Mouse (Mus musculus) kidney, postnatal 0 days (tissue): ENCODE results near the gene Tubb5. TPM values are rescaled to one million over a fixed set of nuclear protein-coding genes. Genes with fewer than 3 reads are reported as not detected.
A peak's percentile ranks its signal among the peaks of the same experiment; 100 is the strongest.

ENCODE experiments used
- ATAC-seq: fragments of 200-750 bp; cut with Nextera tagmentation; replicated peaks from 2 replicates; pipeline ENCODE4 v1.8.0; 2017; ENCODE audit warnings: low read depth, moderate number of reproducible peaks, moderate TSS enrichment, moderate library complexity; ENCODE audit not compliant: low FRiP score
- DNase-seq: peaks from one replicate; pipeline ENCODE4 v3.0.0-alpha.2; 2016; ENCODE audit warnings: low spot score
- H3K27ac ChIP-seq: fragments of 300-500 bp; sonication (generic); 2 replicates; pipeline ENCODE4 v1.5.1; 2014; ENCODE audit warnings: mild to moderate bottlenecking
- H3K27me3 ChIP-seq: fragments of 300-500 bp; sonication (generic); 2 replicates; pipeline ENCODE4 v1.6.1; 2014; ENCODE audit warnings: low read length, mixed read lengths; ENCODE audit not compliant: insufficient read depth
- H3K36me3 ChIP-seq: fragments of 300-500 bp; sonication (generic); 2 replicates; pipeline ENCODE4 v1.6.1; 2014; ENCODE audit warnings: low read length, mixed read lengths; ENCODE audit not compliant: insufficient read depth
- H3K4me1 ChIP-seq: fragments of 300-500 bp; sonication (generic); replicated peaks from 2 replicates; pipeline ENCODE4 v1.6.1; 2014; ENCODE audit warnings: antibody characterized with exemption, low read length, mixed read lengths; ENCODE audit not compliant: insufficient read depth
- H3K4me2 ChIP-seq: fragments of 300-500 bp; sonication (generic); 2 replicates; pipeline ENCODE4 v1.6.1; 2014; ENCODE audit warnings: mild to moderate bottlenecking, low read length, moderate library complexity, mixed read lengths
- H3K4me3 ChIP-seq: fragments of 300-500 bp; sonication (generic); replicated peaks from 2 replicates; pipeline ENCODE4 v1.5.1; 2014; ENCODE audit warnings: low read depth, low read length
- H3K9ac ChIP-seq: fragments of 300-500 bp; sonication (generic); 2 replicates; pipeline ENCODE4 v1.6.1; 2014; ENCODE audit warnings: low read depth, low read length
- H3K9me3 ChIP-seq: fragments of 300-500 bp; sonication (generic); replicated peaks from 2 replicates; pipeline ENCODE4 v1.6.1; 2016; ENCODE audit warnings: low read length, inconsistent platforms, mixed read lengths
- CTCF ChIP-seq: IDR thresholded peaks from 2 replicates; pipeline ENCODE4 v1.5.1; 2016; ENCODE audit warnings: antibody characterized with exemption, low read depth, mild to moderate bottlenecking, moderate library complexity
- WGBS: fragments of 180-500 bp; shearing (Covaris S2); extraction: QIAGEN DNeasy Blood & Tissue Kit; methylation state at CpG from one replicate; pipeline ENCODE4 v1.1.7; 2014; 5-methylcytosine and 5-hydroxymethylcytosine counted together
- polyA plus RNA-seq: library from polyadenylated mRNA; unstranded; fragments of >200 nt; fragmentation: Nextera tagmentation; extraction: Ambion mirVana; gene quantifications from 2 replicates; pipeline ENCODE4 v1.2.1, GENCODE M21; 2015

The Tubb5 gene
- polyA plus RNA-seq, 1 experiment from 2014 or later, result 503 TPM

GRCm38 (mm10) chr17:35837487-35837886 lies 619 bp downstream of the Tubb5 start:
- peak overlapping the region; percentile 83 for H3K4me2 ChIP-seq
- no peak for TF ChIP-seq CTCF
- H3K4me1 ChIP-seq, result peaks cover 13% of the 10 kb centered on the region
- peaks cover 28% of the 10 kb centered on the region for H3K36me3 ChIP-seq
- H3K27me3 ChIP-seq, result no peaks in the 10 kb centered on the region
- DNase-seq, result peak; percentile 79
- peak overlapping the region; percentile 88 for H3K27ac ChIP-seq
- no peaks in the 10 kb centered on the region for H3K9me3 ChIP-seq
- WGBS, result 0% methylated on average over 18 of the region's 18 CpGs
- peak overlapping the region; percentile 78 for H3K9ac ChIP-seq
- no peak for ATAC-seq
- H3K4me3 ChIP-seq, result peak overlapping the region; percentile 76

DNA sequence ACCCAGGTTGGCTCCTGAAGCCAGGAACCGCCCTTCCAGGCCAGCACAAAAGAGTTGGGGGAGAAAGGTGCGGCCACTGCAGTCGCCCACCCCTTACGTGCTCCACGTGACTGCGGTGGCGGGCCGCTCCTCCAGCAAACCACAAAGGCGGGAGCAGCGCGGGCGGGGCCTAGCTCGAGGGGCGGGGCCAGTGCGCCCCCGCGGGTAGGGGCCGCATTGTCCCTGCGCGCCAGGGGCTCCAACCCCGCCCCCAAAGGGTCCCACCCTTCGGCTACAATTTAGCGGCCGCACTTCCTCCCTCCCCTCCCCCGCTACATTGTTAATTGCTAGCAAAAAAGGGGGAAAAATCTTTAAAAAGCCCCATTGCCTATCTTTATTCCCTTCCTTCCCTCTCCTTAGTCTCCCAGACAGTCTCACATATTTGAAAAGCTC lies 1.1 kb downstream of the Tubb5 start:
- Histone ChIP-seq H3K4me1 (peaks cover 13% of the 10 kb centered on the region), H3K4me3 (peak overlapping the region; percentile 76), H3K27ac (peak overlapping the region; percentile 88), H3K9ac (peak overlapping the region; percentile 78), H3K36me3 (peaks cover 31% of the 10 kb centered on the region), H3K27me3 (no peaks in the 10 kb centered on the region), H3K4me2 (peak overlapping the region; percentile 83), H3K9me3 (no peaks in the 10 kb centered on the region)
- ATAC-seq (peak; percentile 2; the same call in 1 of the 2 replicates), DNase-seq (peak; percentile 93)
- TF ChIP-seq CTCF, result no peak
- WGBS, result under 1% methylated on average over 21 of the region's 25 CpGs

GRCm38 (mm10) chr17:35836178-35836965 lies 1.7 kb downstream of the Tubb5 start:
- peak overlapping the region; percentile 78 for H3K9ac ChIP-seq
- WGBS, result 5% methylated on average over 24 of the region's 24 CpGs
- no peaks in the 10 kb centered on the region for H3K27me3 ChIP-seq
- TF ChIP-seq CTCF, result peak; percentile 94
- H3K4me1 ChIP-seq, result peaks cover 13% of the 10 kb centered on the region
- no peaks in the 10 kb centered on the region for H3K9me3 ChIP-seq
- peaks cover 31% of the 10 kb centered on the region for H3K36me3 ChIP-seq
- peak overlapping the region; percentile 76 for H3K4me3 ChIP-seq
- ATAC-seq (peak; percentile 9), DNase-seq (peak; percentile 96)
- peak overlapping the region; percentile 83 for H3K4me2 ChIP-seq
- H3K27ac ChIP-seq, result peak overlapping the region; percentile 88

- DNase-seq (no peak), ATAC-seq (no peak)
- Histone ChIP-seq H3K4me2 (peak overlapping the region; percentile 83), H3K27ac (peak overlapping the region; percentile 47; the same call in 1 of the 2 replicates), H3K27me3 (no peaks in the 10 kb centered on the region), H3K4me3 (peak overlapping the region; percentile 76), H3K9ac (peak overlapping the region; percentile 1; the same call in 1 of the 2 replicates), H3K9me3 (no peaks in the 10 kb centered on the region), H3K36me3 (peaks cover 31% of the 10 kb centered on the region), H3K4me1 (peaks cover 13% of the 10 kb centered on the region)
- 60% methylated on average over 26 of the region's 26 CpGs for whole genome bisulfite sequencing
- TF ChIP-seq CTCF, result no peak
Measured at GRCm38 (mm10) chr17:35835424-35836140, 2.5 kb downstream of the Tubb5 start.

GRCm38 (mm10) chr17:35834696-35835422 lies 3.2 kb downstream of the Tubb5 start:
- ATAC-seq (no peak), DNase-seq (no peak)
- peak; percentile 29; the same call in 1 of the 2 replicates for TF ChIP-seq CTCF
- Histone ChIP-seq H3K4me1 (peaks cover 13% of the 10 kb centered on the region), H3K27me3 (no peaks in the 10 kb centered on the region), H3K36me3 (peaks cover 31% of the 10 kb centered on the region), H3K4me3 (0 out of 2 replicates have a peak overlapping the region, but pooled peaks have one; percentile 76), H3K9me3 (no peaks in the 10 kb centered on the region), H3K9ac (0 out of 2 replicates have a peak overlapping the region, but pooled peaks have one; percentile 1), H3K4me2 (peak overlapping the region; percentile 83), H3K27ac (no peak overlapping the region)
- 57% methylated on average over 26 of the region's 26 CpGs for WGBS

DNA sequence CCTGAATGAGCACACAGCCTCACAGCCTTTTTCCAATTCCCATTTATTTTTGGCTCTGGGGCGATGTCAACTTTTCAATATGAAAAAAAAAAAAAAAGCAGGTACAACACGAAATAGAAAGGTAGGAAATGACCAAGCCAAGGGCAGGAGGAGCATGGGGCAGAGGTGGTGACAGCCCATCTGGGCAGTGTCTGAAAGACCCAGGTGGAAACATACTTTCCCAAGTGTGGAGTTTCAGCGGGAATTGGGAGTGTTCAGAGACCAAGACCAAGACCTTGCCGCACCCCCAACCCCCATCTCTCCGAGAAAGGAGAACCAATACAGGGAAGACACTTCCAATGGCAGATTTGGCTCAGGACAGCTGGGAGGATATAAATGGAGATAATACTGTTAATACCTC lies 4.2 kb downstream of the Tubb5 start:
- Histone ChIP-seq H3K27ac (no peak overlapping the region), H3K4me2 (0 out of 2 replicates have a peak overlapping the region, but pooled peaks have one; percentile 6), H3K4me1 (peaks cover 10% of the 10 kb centered on the region), H3K36me3 (peaks cover 31% of the 10 kb centered on the region), H3K9me3 (no peaks in the 10 kb centered on the region), H3K4me3 (no peak overlapping the region), H3K9ac (no peak overlapping the region), H3K27me3 (no peaks in the 10 kb centered on the region)
- ATAC-seq (no peak), DNase-seq (no peak)
- 56% methylated on average over 5 of the region's 5 CpGs for WGBS
- no peak for TF ChIP-seq CTCF
